Mouse (Mus musculus) lung, adult 2 months (tissue): ENCODE data around the gene Il31.

Source experiments
- CTCF ChIP-seq: fragments of 200-500 bp; IDR thresholded peaks from 2 replicates; pipeline ENCODE4 v1.5.1; 2011; ENCODE audit warnings: mild to moderate bottlenecking, low read length, control low read depth; ENCODE audit not compliant: insufficient read depth
- POLR2A ChIP-seq: fragments of 200-500 bp; IDR thresholded peaks from 2 replicates; pipeline ENCODE4 v1.6.1; 2011; ENCODE audit warnings: low read depth, mild to moderate bottlenecking, control low read depth, low read length, borderline replicate concordance; ENCODE audit errors: extremely low read depth

DNA sequence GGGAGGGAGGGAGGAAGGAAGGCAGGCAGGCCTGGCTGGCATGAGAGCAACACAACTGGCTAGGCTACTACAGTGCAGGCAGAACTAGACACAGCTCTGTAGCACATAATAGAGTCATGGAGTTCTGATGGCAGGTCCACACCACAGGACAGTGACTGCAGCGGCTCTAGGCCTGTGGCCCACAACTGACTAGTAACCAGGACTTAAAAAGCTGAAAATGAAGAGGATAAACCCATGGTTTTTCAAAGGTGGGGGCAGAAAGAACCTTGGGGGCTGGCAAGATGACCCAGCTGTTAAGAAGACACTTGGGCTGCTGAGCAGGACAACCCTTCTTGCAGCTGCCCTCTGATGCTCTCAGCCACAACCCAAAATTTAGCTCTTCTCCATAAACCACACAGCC, 32.3 kb upstream of the Il31 start:
- no peak for TF ChIP-seq POLR2A
- no peak for TF ChIP-seq CTCF
